Mouse (Mus musculus) E14TG2a.4 (cell line): ENCODE data around the gene Ppp1r12c.

Experiments
- CTCF ChIP-seq: conservative IDR thresholded peaks from 2 replicates; pipeline ENCODE4 v1.5.1; 2014; ENCODE audit warnings: low read length
- NANOG ChIP-seq: IDR thresholded peaks from 2 replicates; pipeline ENCODE4 v1.6.1; 2014; ENCODE audit warnings: borderline replicate concordance, low read length, mixed read lengths
- POU5F1 ChIP-seq: IDR thresholded peaks from 2 replicates; pipeline ENCODE4 v1.6.1; 2014; ENCODE audit warnings: low read length, borderline replicate concordance

DNA sequence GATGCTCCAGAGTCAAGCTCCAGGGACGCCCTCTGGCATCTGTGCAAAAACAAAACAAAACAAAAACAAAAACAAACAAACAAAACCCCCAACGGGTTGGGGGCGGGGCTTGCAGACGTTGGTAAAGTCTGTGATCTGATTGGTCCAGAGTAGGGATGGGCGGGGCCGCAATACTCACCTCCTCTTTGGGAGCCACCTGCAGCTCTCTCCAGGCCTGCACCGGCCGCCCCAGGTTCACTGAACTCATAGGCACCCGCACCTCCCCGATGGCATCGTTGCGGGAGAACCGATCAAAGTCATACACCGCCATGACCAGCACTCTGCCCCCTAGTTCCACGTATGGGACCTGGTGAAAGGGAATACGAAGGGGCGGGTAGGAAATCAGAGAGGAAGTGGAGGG lies 40.5 kb upstream of the Ppp1r12c start:
- no peak for TF ChIP-seq CTCF
- no peak for TF ChIP-seq POU5F1
- TF ChIP-seq NANOG = no peak
